Mouse (Mus musculus) liver, adult 2 months (tissue): ENCODE measurements around the gene Ak1.

Experiments used
- CTCF ChIP-seq: fragments of 200-500 bp; IDR thresholded peaks from 2 replicates; pipeline ENCODE4 v1.5.1; 2011; ENCODE audit warnings: low read depth, low read length, control low read depth
- POLR2A ChIP-seq: fragments of 200-500 bp; IDR thresholded peaks from 2 replicates; pipeline ENCODE4 v1.6.1; 2011; ENCODE audit warnings: low read length, control low read depth; ENCODE audit not compliant: insufficient read depth; ENCODE audit errors: extremely low read depth

DNA sequence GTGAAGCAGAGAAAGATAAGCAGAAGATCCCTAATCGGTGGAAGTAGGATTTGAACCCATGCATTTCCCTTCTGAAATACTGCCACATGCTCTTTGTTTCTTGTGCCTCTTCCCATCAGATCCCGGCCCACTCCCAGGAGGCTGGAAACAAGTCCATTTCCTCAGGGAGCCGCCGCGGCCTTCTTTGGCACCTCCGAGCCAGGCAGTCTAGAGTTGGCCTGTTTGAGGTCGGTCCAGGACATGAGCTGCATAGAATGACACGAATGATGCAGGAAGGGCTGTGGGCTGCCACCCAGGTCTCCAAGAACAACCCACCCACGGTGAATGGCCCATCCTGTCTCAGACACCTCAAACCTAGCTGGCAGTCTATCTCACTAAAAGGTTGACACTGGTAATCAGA lies 45.0 kb upstream of the Ak1 start:
- TF ChIP-seq CTCF (no peak), POLR2A (no peak)
